8 mouse cellular contexts compared by ENCODE assay signal in genomic region chr6:143166452-143167357, GRCm38 (mm10). TPM values are rescaled to one million over a fixed set of nuclear protein-coding genes. Genes with fewer than 3 reads are reported as not detected.
A peak's percentile ranks its signal among the peaks of the same experiment; 100 is the strongest.
DNase-seq lines count a peak whose midpoint lies in the region; ATAC-seq lines count a peak whose summit lies in the region.

Gene Etnk1 (plus strand): TSS chr6:143167221.

- ATAC-seq in intestine, embryonic 14.5 days (replicated peaks; ENCODE audit: low FRiP score, low TSS enrichment, low read depth): peak; percentile 95

- H3K9me3 ChIP-seq in intestine, embryonic 14.5 days (ENCODE audit: control insufficient read depth, low read length): no peaks in the 10 kb centered on the region

- H3K9ac ChIP-seq in intestine, embryonic 14.5 days (ENCODE audit: low read length): peak within 1 kb of the TSS; percentile 79

- peak within 1 kb of the TSS; percentile 82 for H3K4me2 ChIP-seq in intestine, embryonic 14.5 days (ENCODE audit: low read length)

- H3K4me1 ChIP-seq in intestine, embryonic 14.5 days (replicated peaks; ENCODE audit: control insufficient read depth, insufficient read depth, low read length): peaks cover 27% of the 10 kb centered on the region

- peak; percentile 95 to 97 for DNase-seq in adrenal gland, adult 18-20 months (ENCODE audit: low spot score in 2 of 2)
- DNase-seq in embryo, embryonic 11 days: peak; percentile 96
- peak; percentile 97 for DNase-seq in gastrocnemius, postnatal 25 days
- peak; percentile 98 for DNase-seq in intestine, embryonic 14.5 days (ENCODE audit: low spot score)
- peak; percentile 98 to 99 for DNase-seq in left cerebral cortex, postnatal 14 days (ENCODE audit: low spot score in 2 of 2)
- peak; percentile 95 for DNase-seq in mesoderm, embryonic 11.5 days (ENCODE audit: low read depth, low spot score)
- DNase-seq in right cerebral cortex, postnatal 36 days (ENCODE audit: low spot score in 2 of 2): peak; percentile 97
- peak; percentile 92 for DNase-seq in yolk sac, embryonic 10.5 days (ENCODE audit: low spot score)

- peak within 1 kb of the TSS; percentile 90 for H3K27ac ChIP-seq in intestine, embryonic 14.5 days (ENCODE audit: low read depth)

- H3K27me3 ChIP-seq in intestine, embryonic 14.5 days (replicated peaks; ENCODE audit: control insufficient read depth, insufficient read depth, low read length): no peaks in the 10 kb centered on the region

- under 1% methylated on average over 67 of the region's 81 CpGs for WGBS in intestine, embryonic 14.5 days

- peaks cover 11% of the 10 kb centered on the region for H3K36me3 ChIP-seq in intestine, embryonic 14.5 days (ENCODE audit: control insufficient read depth, insufficient read depth, low read length)

- H3K4me3 ChIP-seq in intestine, embryonic 14.5 days (ENCODE audit: low read depth, low read length): peak within 1 kb of the TSS; percentile 69

- intact Hi-C loops in left cerebral cortex, postnatal 14 days (cut with DNase I): loop anchor here (5.0 kb wide), 1 partner anchor 69 kb away; no protein-coding TSS in a partner anchor

RNA-seq across cellular contexts. Expression of gene Etnk1, which starts in this region (rescaled TPM):
- total RNA-seq in adrenal gland, adult 18-20 months (2021): 100 to 1,000 TPM in 1 of 2 experiments, 10 to 100 TPM in 1; 94.7 to 137 TPM
- total RNA-seq in gastrocnemius, postnatal 25 days (2021): 10 to 100 TPM; 15.6 to 16.5 TPM
- 24.2 and 24.7 TPM in 2 replicates for polyA plus RNA-seq in intestine, embryonic 14.5 days (2014; fragmentation: Nextera tagmentation; extraction: Ambion mirVana)
- total RNA-seq in left cerebral cortex, postnatal 14 days (2021): 100 to 1,000 TPM; 161 to 170 TPM

Comparison
In these comparisons a context has a peak if more than half of its experiments do, and no peak if none do; other contexts are left out.
1. Peak in every context shown above with its lines: DNase-seq, ATAC-seq, H3K4me3 ChIP-seq and H3K27ac ChIP-seq.
2. RNA of gene Etnk1 (total RNA-seq): 161 to 170 TPM in left cerebral cortex, postnatal 14 days and 94.7 to 137 TPM in adrenal gland, adult 18-20 months; 15.6 to 16.5 TPM in gastrocnemius, postnatal 25 days; every median in the first group is over 4 times any median in the second.